Mouse (Mus musculus) CD4-positive helper T cell, adult 2 months (primary cell): ENCODE measurements around the gene Vopp1.

Experiments used
- DNase-seq: peaks from one replicate; pipeline ENCODE4 v3.0.0-alpha.2; 2012; ENCODE audit warnings: low read depth, missing footprints, low spot score

Vopp1 gene

GRCm38 (mm10) chr6:57784251-57784650 lies 40.7 kb downstream of the Vopp1 start:
- DNase-seq = no peak

GRCm38 (mm10) chr6:57782658-57783057 lies 42.3 kb downstream of the Vopp1 start:
- DNase-seq = no peak

- DNase-seq = no peak
Measured at GRCm38 (mm10) chr6:57780359-57780758, 44.6 kb downstream of the Vopp1 start.

GRCm38 (mm10) chr6:57773792-57774191 lies 51.2 kb downstream of the Vopp1 start:
- no peak for DNase-seq

GRCm38 (mm10) chr6:57770467-57771190 lies 54.3 kb downstream of the Vopp1 start:
- DNase-seq = no peak

GRCm38 (mm10) chr6:57768948-57769525 lies 55.9 kb downstream of the Vopp1 start:
- DNase-seq = no peak

- no peak for DNase-seq
Measured at GRCm38 (mm10) chr6:57767112-57767868, 57.7 kb downstream of the Vopp1 start.

GRCm38 (mm10) chr6:57766287-57766686 lies 58.7 kb downstream of the Vopp1 start:
- no peak for DNase-seq

GRCm38 (mm10) chr6:57765095-57765878 lies 59.7 kb downstream of the Vopp1 start:
- no peak for DNase-seq

GRCm38 (mm10) chr6:57763054-57763453 lies 61.9 kb downstream of the Vopp1 start:
- no peak for DNase-seq

GRCm38 (mm10) chr6:57753962-57754759 lies 70.8 kb downstream of the Vopp1 start:
- no peak for DNase-seq

- DNase-seq = no peak
Measured at GRCm38 (mm10) chr6:57745748-57746129, 79.2 kb downstream of the Vopp1 start.

- no peak for DNase-seq
Measured at GRCm38 (mm10) chr6:57744974-57745747, 79.8 kb downstream of the Vopp1 start.

GRCm38 (mm10) chr6:57744123-57744522 lies 80.8 kb downstream of the Vopp1 start:
- DNase-seq = no peak

- peak; percentile 18 for DNase-seq
Measured at GRCm38 (mm10) chr6:57743333-57743732, 81.6 kb downstream of the Vopp1 start.

GRCm38 (mm10) chr6:57742749-57743148 lies 82.2 kb downstream of the Vopp1 start:
- DNase-seq = no peak

GRCm38 (mm10) chr6:57721347-57721746 lies 103.6 kb downstream of the Vopp1 start:
- DNase-seq = no peak

GRCm38 (mm10) chr6:57711726-57712125 lies 113.2 kb downstream of the Vopp1 start:
- peak; percentile 23 for DNase-seq

- DNase-seq = peak; percentile 53
Measured at GRCm38 (mm10) chr6:57706721-57707120, 118.2 kb downstream of the Vopp1 start.

GRCm38 (mm10) chr6:57703703-57704102 lies 121.3 kb downstream of the Vopp1 start:
- DNase-seq = no peak
